Mouse (Mus musculus) G1E (cell line): ENCODE measurements around the gene Sin3a.

Experiments
- CTCF ChIP-seq: IDR thresholded peaks from 2 replicates; pipeline ENCODE4 v1.5.1; 2012; ENCODE audit warnings: low read depth, low read length, inconsistent platforms, mixed read lengths
- GATA1 ChIP-seq: IDR thresholded peaks from 2 replicates; pipeline ENCODE4 v1.6.1; 2012; ENCODE audit warnings: borderline replicate concordance, low read length, inconsistent platforms, mixed read lengths
- GATA2 ChIP-seq: IDR thresholded peaks from 2 replicates; pipeline ENCODE4 v1.6.1; 2012; ENCODE audit warnings: low read depth, low read length, inconsistent platforms, borderline replicate concordance
- TAL1 ChIP-seq: conservative IDR thresholded peaks from 2 replicates; pipeline ENCODE4 v1.6.1; 2012; ENCODE audit warnings: low read depth, low read length, inconsistent platforms, mixed read lengths

DNA sequence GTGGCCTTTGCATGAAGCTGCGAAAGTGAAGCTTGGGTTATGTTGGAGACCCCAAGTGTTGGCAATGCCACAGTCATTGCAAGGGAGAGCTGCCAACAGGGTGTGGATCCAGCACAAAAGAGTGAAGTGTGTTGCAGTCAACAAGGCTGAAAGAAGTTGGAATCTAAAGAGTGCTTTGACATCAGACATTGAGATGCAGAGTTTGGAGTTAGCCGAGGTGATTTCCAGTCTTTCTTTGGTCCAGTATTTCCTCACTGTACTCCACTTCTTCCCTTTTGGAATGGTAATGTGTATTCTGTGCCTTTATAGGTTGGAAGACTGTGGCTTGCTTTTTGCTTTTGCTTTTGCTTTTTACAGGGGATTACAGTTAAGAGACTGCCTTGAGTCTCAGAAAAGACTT lies 94.3 kb downstream of the Sin3a start:
- TF ChIP-seq CTCF = no peak
- no peak for TF ChIP-seq TAL1
- TF ChIP-seq GATA1 = no peak
- no peak for TF ChIP-seq GATA2
